Mouse (Mus musculus): ENCODE measurements around the gene Rapgef2. TPM values are rescaled to one million over a fixed set of nuclear protein-coding genes. Genes with fewer than 3 reads are reported as not detected.
"Not testable (repeated sequence)": the region's sequence is repeated elsewhere in the genome, so short reads cannot be mapped to it uniquely, and the experiment has no call there.

Gene Rapgef2
- polyA plus RNA-seq, 1 experiment from 2014 or later, result 4.4 TPM

DNA sequence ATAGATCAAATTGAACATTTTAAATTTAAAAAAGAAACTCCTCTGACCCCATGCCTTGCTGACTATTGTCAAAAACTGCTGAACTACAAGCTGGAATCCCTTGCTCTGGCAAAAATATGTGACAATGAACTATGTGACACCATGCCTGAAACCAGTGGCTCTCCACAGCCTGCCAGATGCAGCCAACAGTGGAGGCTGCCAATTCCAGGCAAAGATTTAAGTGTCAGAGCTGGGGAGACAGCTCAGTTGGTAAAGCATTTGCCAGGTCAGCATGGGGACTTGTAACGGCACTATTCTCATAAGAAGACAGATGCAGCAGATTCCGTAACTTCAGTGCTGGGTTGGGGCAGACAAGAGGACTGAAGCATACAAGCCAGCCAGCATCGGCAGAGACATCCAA is 95.9 kb downstream of the Rapgef2 start:
- ATAC-seq, result no peak
- Histone ChIP-seq H3K27ac (no peak overlapping the region), H3K4me3 (replicated peaks) (no peak overlapping the region), H3K4me2 (replicated peaks) (no peak overlapping the region), H3K27me3 (replicated peaks) (no peaks in the 10 kb centered on the region), H3K36me3 (no peaks in the 10 kb centered on the region), H3K9me3 (no peaks in the 10 kb centered on the region), H3K9ac (no peak overlapping the region), H3K4me1 (replicated peaks) (peaks cover 6% of the 10 kb centered on the region; the same call in 1 of the 2 replicates)
- WGBS, result 82% methylated on average over 3 of the region's 3 CpGs

- no peak overlapping the region for H3K4me3 ChIP-seq (replicated peaks)
- WGBS, result 83% methylated on average over 1 of the region's 1 CpGs
- no peaks in the 10 kb centered on the region for H3K27me3 ChIP-seq (replicated peaks)
- H3K4me1 ChIP-seq (replicated peaks), result 0 out of 2 replicates have a peak, but pooled peaks cover 3% of the 10 kb centered on the region
- H3K27ac ChIP-seq, result no peak overlapping the region
- no peak overlapping the region for H3K4me2 ChIP-seq (replicated peaks)
- no peak overlapping the region for H3K9ac ChIP-seq
- H3K9me3 ChIP-seq, result no peaks in the 10 kb centered on the region
- ATAC-seq, result no peak
- H3K36me3 ChIP-seq, result no peaks in the 10 kb centered on the region
Observed at GRCm38 (mm10) chr3:79187912-79188311, 98.4 kb downstream of the Rapgef2 start.

DNA sequence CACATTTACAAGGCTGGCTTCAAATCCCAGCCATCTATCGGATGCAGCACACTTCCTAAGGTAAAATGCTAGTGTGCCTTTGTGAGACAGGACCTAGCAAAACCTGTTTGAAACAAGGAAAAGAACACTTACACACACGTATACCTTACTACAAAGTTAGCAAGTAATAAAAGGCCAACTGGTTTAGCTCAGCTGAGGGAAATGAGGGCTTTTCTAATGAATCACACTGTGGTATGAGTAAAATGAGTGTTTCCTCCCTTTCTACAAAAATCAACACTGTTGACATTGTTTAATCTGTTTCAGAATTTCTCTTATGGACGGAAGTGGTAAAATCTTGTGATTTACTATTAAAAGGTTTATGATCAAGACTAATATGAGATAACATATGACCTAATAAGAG is 104.0 kb downstream of the Rapgef2 start:
- peaks cover 32% of the 10 kb centered on the region for H3K4me1 ChIP-seq (replicated peaks)
- WGBS, result 49% methylated on average over 3 of the region's 3 CpGs

GRCm38 (mm10) chr3:79181248-79181991 is 104.9 kb downstream of the Rapgef2 start:
- H3K9ac ChIP-seq, result no peak overlapping the region
- H3K27ac ChIP-seq, result peak overlapping the region; percentile 81
- peak; percentile 93 for ATAC-seq
- H3K4me1 ChIP-seq (replicated peaks), result peaks cover 32% of the 10 kb centered on the region
- H3K9me3 ChIP-seq, result no peaks in the 10 kb centered on the region
- peak overlapping the region; percentile 3 for H3K4me3 ChIP-seq (replicated peaks)
- no peaks in the 10 kb centered on the region for H3K27me3 ChIP-seq (replicated peaks)
- H3K4me2 ChIP-seq (replicated peaks), result peak overlapping the region; percentile 47
- no peaks in the 10 kb centered on the region for H3K36me3 ChIP-seq
- WGBS, result 15% methylated on average over 24 of the region's 24 CpGs

More for the DNA sequence above, 104.0 kb downstream of the Rapgef2 start:
- no peak overlapping the region for H3K4me3 ChIP-seq (replicated peaks)
- H3K27me3 ChIP-seq (replicated peaks), result no peaks in the 10 kb centered on the region
- peak; percentile 39 for ATAC-seq
- H3K9me3 ChIP-seq, result no peaks in the 10 kb centered on the region
- H3K9ac ChIP-seq, result no peak overlapping the region
- no peaks in the 10 kb centered on the region for H3K36me3 ChIP-seq
- no peak overlapping the region for H3K4me2 ChIP-seq (replicated peaks)
- peak overlapping the region; percentile 81; the same call in 1 of the 2 replicates for H3K27ac ChIP-seq

DNA sequence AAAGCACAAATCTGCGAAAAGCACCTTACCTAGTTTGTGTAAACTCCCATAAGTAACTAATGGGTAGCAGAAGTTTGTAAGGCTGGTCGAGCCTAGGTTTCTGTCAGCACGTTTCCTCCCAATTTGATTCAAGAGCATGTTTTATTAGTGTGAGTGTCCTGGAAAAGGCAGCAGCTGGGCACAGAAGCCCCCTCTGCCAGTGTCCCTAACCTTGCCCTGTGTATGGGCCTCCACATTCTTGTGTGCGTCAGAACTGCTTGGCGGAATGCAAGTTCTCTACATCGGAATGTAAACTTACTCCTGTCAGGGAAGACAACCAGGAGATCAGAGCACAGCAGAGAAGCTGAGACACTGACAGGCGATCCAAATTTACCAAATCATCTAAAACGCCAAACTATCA is 106.2 kb downstream of the Rapgef2 start:
- Histone ChIP-seq H3K4me3 (replicated peaks) (no peak overlapping the region), H3K4me1 (replicated peaks) (peaks cover 32% of the 10 kb centered on the region), H3K4me2 (replicated peaks) (peak overlapping the region; percentile 27; the same call in 1 of the 2 replicates), H3K9me3 (no peaks in the 10 kb centered on the region), H3K27me3 (replicated peaks) (no peaks in the 10 kb centered on the region), H3K27ac (no peak overlapping the region), H3K9ac (no peak overlapping the region), H3K36me3 (no peaks in the 10 kb centered on the region)
- 28% methylated on average over 8 of the region's 8 CpGs for WGBS
- ATAC-seq, result 0 out of 2 replicates have a peak, but pooled peaks have one; percentile 23

GRCm38 (mm10) chr3:79179499-79180053 is 106.7 kb downstream of the Rapgef2 start:
- no peak overlapping the region for H3K9ac ChIP-seq
- no peaks in the 10 kb centered on the region for H3K9me3 ChIP-seq
- H3K4me1 ChIP-seq (replicated peaks), result peaks cover 32% of the 10 kb centered on the region
- no peaks in the 10 kb centered on the region for H3K27me3 ChIP-seq (replicated peaks)
- H3K27ac ChIP-seq, result no peak overlapping the region
- H3K36me3 ChIP-seq, result no peaks in the 10 kb centered on the region
- no peak for ATAC-seq
- WGBS, result 87% methylated on average over 2 of the region's 2 CpGs
- peak overlapping the region; percentile 27 for H3K4me2 ChIP-seq (replicated peaks)
- no peak overlapping the region for H3K4me3 ChIP-seq (replicated peaks)

- Histone ChIP-seq H3K4me2 (replicated peaks) (no peak overlapping the region), H3K4me3 (replicated peaks) (no peak overlapping the region), H3K36me3 (no peaks in the 10 kb centered on the region), H3K27me3 (replicated peaks) (no peaks in the 10 kb centered on the region), H3K9me3 (no peaks in the 10 kb centered on the region), H3K9ac (no peak overlapping the region), H3K27ac (no peak overlapping the region), H3K4me1 (replicated peaks) (peaks cover 32% of the 10 kb centered on the region)
- no peak for ATAC-seq
- 30% methylated on average over 3 of the region's 3 CpGs for WGBS
Observed at GRCm38 (mm10) chr3:79178708-79179107, 107.6 kb downstream of the Rapgef2 start.

- H3K27me3 ChIP-seq (replicated peaks), result no peaks in the 10 kb centered on the region
- H3K9me3 ChIP-seq, result no peaks in the 10 kb centered on the region
- WGBS, result 70% methylated on average over 6 of the region's 6 CpGs
- H3K9ac ChIP-seq, result no peak overlapping the region
- H3K4me2 ChIP-seq (replicated peaks), result no peak overlapping the region
- no peaks in the 10 kb centered on the region for H3K36me3 ChIP-seq
- H3K4me3 ChIP-seq (replicated peaks), result no peak overlapping the region
- ATAC-seq, result no peak
- H3K27ac ChIP-seq, result no peak overlapping the region; the same call in 1 of the 2 replicates
- peaks cover 32% of the 10 kb centered on the region for H3K4me1 ChIP-seq (replicated peaks)
Observed at GRCm38 (mm10) chr3:79178070-79178469, 108.2 kb downstream of the Rapgef2 start.

GRCm38 (mm10) chr3:79177136-79177870 is 109.0 kb downstream of the Rapgef2 start:
- 78% methylated on average over 8 of the region's 8 CpGs for WGBS
- no peak overlapping the region; the same call in 1 of the 2 replicates for H3K27ac ChIP-seq

GRCm38 (mm10) chr3:79174168-79174567 is 112.1 kb downstream of the Rapgef2 start:
- H3K27ac ChIP-seq, result no peak overlapping the region
- no peaks in the 10 kb centered on the region for H3K36me3 ChIP-seq
- H3K4me2 ChIP-seq (replicated peaks), result no peak overlapping the region
- no peaks in the 10 kb centered on the region for H3K27me3 ChIP-seq (replicated peaks)
- no peaks in the 10 kb centered on the region for H3K9me3 ChIP-seq
- H3K4me1 ChIP-seq (replicated peaks), result peaks cover 15% of the 10 kb centered on the region; the same call in 1 of the 2 replicates
- ATAC-seq, result no peak
- no peak overlapping the region for H3K9ac ChIP-seq
- H3K4me3 ChIP-seq (replicated peaks), result no peak overlapping the region
- WGBS, result 89% methylated on average over 6 of the region's 6 CpGs

More at GRCm38 (mm10) chr3:79177136-79177870, 109.0 kb downstream of the Rapgef2 start:
- no peak overlapping the region for H3K9ac ChIP-seq
- no peaks in the 10 kb centered on the region for H3K9me3 ChIP-seq
- H3K4me1 ChIP-seq (replicated peaks), result peaks cover 32% of the 10 kb centered on the region
- ATAC-seq, result no peak
- no peaks in the 10 kb centered on the region for H3K27me3 ChIP-seq (replicated peaks)
- no peak overlapping the region for H3K4me3 ChIP-seq (replicated peaks)
- no peaks in the 10 kb centered on the region for H3K36me3 ChIP-seq
- H3K4me2 ChIP-seq (replicated peaks), result no peak overlapping the region

GRCm38 (mm10) chr3:79173291-79173690 is 113.0 kb downstream of the Rapgef2 start:
- Histone ChIP-seq H3K27me3 (replicated peaks) (no peaks in the 10 kb centered on the region), H3K4me2 (replicated peaks) (no peak overlapping the region), H3K36me3 (no peaks in the 10 kb centered on the region), H3K4me1 (replicated peaks) (peaks cover 8% of the 10 kb centered on the region; the same call in 1 of the 2 replicates), H3K27ac (no peak overlapping the region), H3K4me3 (replicated peaks) (no peak overlapping the region), H3K9me3 (no peaks in the 10 kb centered on the region), H3K9ac (no peak overlapping the region)
- ATAC-seq, result no peak
- 83% methylated on average over 5 of the region's 5 CpGs for WGBS

DNA sequence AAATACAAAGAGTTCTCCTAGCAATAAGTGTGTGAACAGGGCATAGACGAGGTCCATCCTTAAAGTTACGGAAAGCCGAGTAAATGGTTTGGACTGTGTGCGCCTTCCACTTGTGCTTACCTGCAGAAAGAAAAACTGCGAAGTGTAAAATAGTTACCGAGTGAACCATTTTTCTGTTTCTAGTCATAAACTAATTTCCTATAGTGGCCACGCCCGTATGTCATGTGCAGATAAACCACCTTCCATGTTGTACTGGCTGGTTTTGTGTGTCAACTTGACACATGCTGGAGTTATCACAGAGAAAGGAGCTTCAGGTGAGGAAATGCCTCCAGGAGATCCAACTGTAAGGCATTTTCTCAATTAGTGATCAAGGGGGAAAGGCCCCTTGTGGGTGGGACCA is 115.2 kb downstream of the Rapgef2 start:
- not testable (repeated sequence) for H3K4me3 ChIP-seq (replicated peaks); H3K36me3 ChIP-seq; H3K9ac ChIP-seq; H3K9me3 ChIP-seq; H3K4me2 ChIP-seq (replicated peaks); H3K4me1 ChIP-seq (replicated peaks); H3K27ac ChIP-seq; H3K27me3 ChIP-seq (replicated peaks)
- 83% methylated on average over 8 of the region's 8 CpGs for WGBS
- ATAC-seq, result peak; percentile 31; the same call in 1 of the 2 replicates

Data from intestine, embryonic 15.5 days (tissue).